Mouse (Mus musculus) right cerebral cortex, postnatal 14 days (tissue): ENCODE measurements at regions not wholly inside any gene's neighbourhood (a gene's known extent, or its start where the extent isn't known, plus 50 kb on each side); places are given as distances from the start of the nearest gene placed in this dataset.

Experiments
- DNase-seq: peaks from one replicate; pipeline ENCODE4 v3.0.0; 2022

GRCm38 (mm10) chr12:26776986-26777385 lies 308.0 kb downstream of the Cmpk2 start:
- DNase-seq, result no peak

- DNase-seq, result no peak
Observed at GRCm38 (mm10) chr12:26774016-26774415, 305.0 kb downstream of the Cmpk2 start.

- no peak for DNase-seq
Observed at GRCm38 (mm10) chr12:26770753-26771583, 302.0 kb downstream of the Cmpk2 start.

- no peak for DNase-seq
Observed at GRCm38 (mm10) chr12:26767551-26767950, 298.5 kb downstream of the Cmpk2 start.

GRCm38 (mm10) chr12:26758657-26759325 lies 289.8 kb downstream of the Cmpk2 start:
- no peak for DNase-seq

GRCm38 (mm10) chr12:26756284-26756683 lies 287.3 kb downstream of the Cmpk2 start:
- DNase-seq, result no peak

- DNase-seq, result no peak
Observed at GRCm38 (mm10) chr12:26754611-26755010, 285.6 kb downstream of the Cmpk2 start.

GRCm38 (mm10) chr12:26734558-26734897 lies 265.5 kb downstream of the Cmpk2 start:
- no peak for DNase-seq

- no peak for DNase-seq
Observed at GRCm38 (mm10) chr12:26733822-26734557, 265.0 kb downstream of the Cmpk2 start.

- no peak for DNase-seq
Observed at GRCm38 (mm10) chr12:26723399-26723798, 254.4 kb downstream of the Cmpk2 start.

GRCm38 (mm10) chr12:26698838-26699237 lies 229.8 kb downstream of the Cmpk2 start:
- no peak for DNase-seq

- no peak for DNase-seq
Observed at GRCm38 (mm10) chr12:26688048-26688447, 219.0 kb downstream of the Cmpk2 start.

- no peak for DNase-seq
Observed at GRCm38 (mm10) chr12:26680568-26680947, 211.6 kb downstream of the Cmpk2 start.

GRCm38 (mm10) chr12:26679887-26680567 lies 211.0 kb downstream of the Cmpk2 start:
- no peak for DNase-seq

GRCm38 (mm10) chr12:26665466-26665865 lies 196.5 kb downstream of the Cmpk2 start:
- no peak for DNase-seq

- no peak for DNase-seq
Observed at GRCm38 (mm10) chr12:26654251-26654650, 185.2 kb downstream of the Cmpk2 start.

GRCm38 (mm10) chr12:26653781-26654180 lies 184.8 kb downstream of the Cmpk2 start:
- no peak for DNase-seq

- DNase-seq, result no peak
Observed at GRCm38 (mm10) chr12:26646141-26646540, 177.1 kb downstream of the Cmpk2 start.

- DNase-seq, result no peak
Observed at GRCm38 (mm10) chr12:26635665-26636241, 166.7 kb downstream of the Cmpk2 start.

GRCm38 (mm10) chr12:26635253-26635652 lies 166.2 kb downstream of the Cmpk2 start:
- no peak for DNase-seq

GRCm38 (mm10) chr12:26631795-26632122 lies 162.8 kb downstream of the Cmpk2 start:
- DNase-seq, result no peak

- DNase-seq, result no peak
Observed at GRCm38 (mm10) chr12:26631111-26631794, 162.2 kb downstream of the Cmpk2 start.
